Mouse (Mus musculus) A20 (cell line): Measurements from ENCODE around the gene Nfic.
A peak's percentile ranks its signal among the peaks of the same experiment; 100 is the strongest.

Experiments used
- DNase-seq: peaks from one replicate; pipeline ENCODE4 v3.0.0-alpha.2; 2011; ENCODE audit warnings: low read depth, low spot score

Gene Nfic

DNA sequence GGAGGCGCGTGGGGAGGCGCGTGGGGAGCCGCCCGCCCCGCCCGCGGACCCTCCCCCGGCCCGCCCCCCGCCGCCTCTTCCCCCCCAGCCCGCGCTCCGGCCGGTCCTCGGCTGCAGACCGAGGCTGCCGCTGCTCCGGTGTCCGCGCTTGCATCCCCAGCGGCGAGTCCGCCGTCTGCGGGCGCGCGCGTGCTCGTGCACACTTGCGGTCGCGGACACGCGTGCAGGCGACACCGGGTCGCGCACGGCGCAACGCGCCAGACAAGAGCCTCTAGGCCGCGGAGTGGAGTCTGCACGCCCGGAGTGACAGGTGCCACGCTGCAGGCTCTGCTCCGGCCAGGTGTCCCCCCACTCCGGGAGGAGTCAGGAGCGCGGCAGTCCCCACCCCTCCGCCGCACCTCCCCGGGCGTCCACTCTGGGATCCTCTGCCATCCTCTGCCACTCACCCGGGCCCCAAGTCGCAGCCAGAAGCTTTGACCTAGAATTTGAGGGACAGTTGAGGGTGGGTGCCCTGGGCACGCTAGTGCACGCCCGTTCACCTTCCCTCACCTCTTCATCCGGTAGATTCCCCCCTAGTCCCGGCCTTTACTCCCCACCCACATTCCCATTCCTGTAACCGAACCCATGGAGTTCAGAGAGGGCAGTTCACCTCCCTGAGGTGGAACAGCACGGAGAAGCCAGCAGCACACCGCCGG, 24.5 kb downstream of the Nfic start:
- DNase-seq: peak; percentile 62

DNA sequence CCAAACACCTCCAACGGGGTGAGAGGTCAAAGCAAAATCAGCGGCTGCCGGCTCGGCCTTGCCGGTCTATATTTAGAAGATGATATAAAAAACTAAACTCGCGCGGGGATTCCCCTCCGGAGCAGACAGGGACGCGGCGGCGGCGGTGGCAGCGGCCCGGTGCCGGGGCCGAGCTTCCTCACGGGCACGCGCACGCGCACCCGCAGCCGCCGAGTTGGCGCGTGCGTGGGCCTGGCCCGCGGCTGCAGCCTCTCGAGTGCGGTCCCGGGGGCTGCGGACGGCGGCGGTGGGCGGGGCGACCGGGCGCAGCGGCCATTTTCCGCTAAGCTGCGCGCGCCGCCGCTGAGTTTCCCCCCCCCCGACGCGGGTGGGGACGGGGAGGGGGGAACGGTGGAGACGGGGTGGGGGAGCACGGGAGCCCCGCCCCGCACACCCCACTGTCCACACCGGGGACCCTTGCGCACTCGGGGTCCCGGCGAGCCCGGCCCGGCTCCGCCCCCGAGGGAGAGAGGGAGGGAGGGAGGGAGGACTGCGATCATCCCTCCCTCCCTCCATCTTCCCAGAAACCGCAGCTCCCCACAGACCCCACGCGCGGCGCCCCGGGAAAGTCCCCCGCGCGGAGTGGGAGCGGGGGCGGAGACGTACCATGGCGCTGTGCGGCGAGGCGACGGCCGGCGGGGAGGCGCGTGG, 25.1 kb downstream of the Nfic start:
- DNase-seq: peak; percentile 85

DNA sequence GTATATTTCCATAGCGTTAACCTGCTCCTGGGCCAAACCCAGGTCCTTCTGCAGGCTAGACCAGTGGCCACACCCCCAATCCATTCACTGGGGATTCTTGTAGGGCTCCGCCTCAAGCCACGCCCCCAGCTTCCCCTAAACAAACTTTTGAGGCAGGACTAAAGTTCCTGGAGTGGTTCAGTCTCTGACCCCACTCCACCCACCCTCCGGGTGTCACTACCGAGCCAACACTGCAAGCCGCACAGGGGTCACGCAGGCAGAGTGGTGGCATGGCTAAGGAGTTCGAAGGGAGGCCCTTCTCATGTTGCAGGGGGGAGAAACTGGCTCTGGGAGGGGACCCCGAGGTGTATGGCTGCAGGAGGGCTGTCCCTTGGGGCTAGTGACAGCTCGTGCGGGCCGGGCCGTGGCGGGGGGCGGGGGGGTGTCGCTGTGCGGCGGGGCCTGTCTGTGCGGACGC, 25.8 kb downstream of the Nfic start:
- peak; percentile 95 for DNase-seq

DNA sequence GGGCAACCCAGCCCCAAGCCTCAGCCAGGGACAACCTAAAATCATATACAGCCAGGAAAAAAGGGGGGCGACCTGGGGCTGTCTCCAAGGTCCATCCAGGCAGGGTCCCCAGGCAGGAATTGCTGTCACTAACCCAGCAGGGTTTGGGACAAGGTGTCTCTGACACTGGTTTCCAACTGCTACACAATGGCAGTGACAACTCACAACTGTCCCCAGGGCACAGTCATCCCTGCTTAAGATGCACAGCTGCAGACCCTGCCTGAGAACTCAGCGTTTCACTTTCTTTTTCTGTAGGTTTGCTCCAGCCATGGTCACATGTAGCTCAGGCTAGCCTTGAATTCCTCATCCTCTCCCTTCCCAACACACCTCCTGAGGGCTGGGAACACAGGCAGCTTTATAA, 26.3 kb downstream of the Nfic start:
- no peak for DNase-seq

DNA sequence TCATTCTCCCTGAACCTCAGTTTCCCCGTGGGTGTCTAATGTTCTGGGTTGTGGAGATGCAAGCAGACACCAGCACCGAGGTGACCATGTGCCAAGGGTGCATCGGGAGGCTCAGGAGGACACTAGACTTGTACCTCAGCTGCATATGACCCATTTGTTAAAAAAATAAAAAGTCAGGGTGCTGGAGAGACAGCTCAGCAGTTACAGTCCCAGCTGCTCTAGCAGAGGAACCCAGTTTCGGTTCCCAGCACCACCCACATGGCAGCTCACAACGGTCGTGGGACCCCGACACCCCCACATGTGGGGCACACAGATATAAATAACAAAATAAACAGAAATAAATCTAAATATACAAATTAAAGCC, 26.9 kb downstream of the Nfic start:
- DNase-seq: peak; percentile 45

DNA sequence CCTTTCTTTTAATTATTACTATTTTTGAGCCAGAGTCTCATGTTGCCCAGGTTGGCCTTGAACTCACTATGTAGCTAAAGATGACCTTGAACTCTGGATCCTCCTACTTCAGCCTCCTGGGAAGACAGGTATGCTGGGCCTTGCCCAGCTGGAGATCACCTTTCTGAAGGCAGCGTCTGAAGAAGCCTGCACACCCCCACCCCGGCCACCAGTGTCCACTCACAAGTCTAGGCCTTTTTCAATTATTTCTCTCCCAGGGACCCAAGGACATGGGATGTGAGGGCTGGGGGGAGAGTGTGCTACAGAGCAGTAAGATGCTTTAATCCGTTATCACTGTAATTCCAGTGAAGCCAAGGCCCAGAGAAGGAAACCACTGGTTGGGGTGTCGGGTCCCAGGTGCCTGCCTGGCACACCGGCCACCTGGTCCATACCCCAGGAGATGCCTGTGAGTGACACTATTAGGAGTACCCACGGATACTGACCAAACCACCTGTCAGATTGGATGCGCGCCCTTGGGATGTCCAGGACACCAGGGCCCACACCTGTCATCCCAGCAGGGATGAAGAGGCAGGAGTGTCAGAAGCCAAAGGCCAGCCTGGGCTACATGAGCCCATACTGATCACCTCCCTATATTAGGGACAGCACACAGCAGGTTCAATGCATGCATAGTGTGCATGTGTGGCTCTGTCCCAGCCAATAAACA, 27.5 kb downstream of the Nfic start:
- no peak for DNase-seq

DNA sequence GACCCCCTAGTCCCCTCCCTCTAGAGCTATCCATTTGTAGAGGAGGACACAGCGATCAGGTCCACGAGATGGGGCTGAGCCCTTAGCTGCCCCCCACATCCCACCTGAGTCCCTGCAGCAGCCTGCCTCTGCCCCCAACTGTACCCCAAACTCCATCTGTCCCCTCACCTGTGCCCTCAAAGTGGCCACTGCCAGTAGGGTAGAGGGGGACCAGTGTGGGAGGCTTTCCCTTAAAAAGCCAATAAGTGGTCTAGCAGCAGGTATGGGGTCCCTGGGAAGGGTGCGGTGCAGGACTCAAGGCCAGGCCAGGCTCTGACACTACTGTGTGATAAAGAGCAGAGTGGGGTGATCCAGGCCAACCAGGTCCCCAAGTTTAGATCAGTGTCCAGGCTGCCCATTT, 28.1 kb downstream of the Nfic start:
- DNase-seq: no peak

DNA sequence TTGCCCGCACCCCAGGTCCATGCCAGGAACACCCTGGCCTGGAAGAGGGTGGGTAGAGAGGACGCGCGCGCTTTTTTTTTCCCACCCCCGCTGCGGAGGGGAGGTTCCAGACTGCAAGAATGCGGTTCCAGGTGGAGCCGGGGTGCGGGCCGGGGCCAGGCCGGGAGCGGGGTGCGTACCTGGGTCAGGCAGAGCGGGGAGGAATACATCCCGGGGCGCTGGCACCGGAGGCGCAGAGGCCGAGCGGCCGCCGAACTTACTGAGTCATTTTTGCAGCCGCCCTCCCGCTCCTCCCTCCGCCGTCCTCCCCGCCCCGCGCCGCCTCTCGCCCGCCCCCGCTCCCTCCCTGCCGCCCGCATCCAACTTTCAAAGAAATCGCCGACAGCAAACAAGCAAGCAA, 28.5 kb downstream of the Nfic start:
- DNase-seq: no peak

DNA sequence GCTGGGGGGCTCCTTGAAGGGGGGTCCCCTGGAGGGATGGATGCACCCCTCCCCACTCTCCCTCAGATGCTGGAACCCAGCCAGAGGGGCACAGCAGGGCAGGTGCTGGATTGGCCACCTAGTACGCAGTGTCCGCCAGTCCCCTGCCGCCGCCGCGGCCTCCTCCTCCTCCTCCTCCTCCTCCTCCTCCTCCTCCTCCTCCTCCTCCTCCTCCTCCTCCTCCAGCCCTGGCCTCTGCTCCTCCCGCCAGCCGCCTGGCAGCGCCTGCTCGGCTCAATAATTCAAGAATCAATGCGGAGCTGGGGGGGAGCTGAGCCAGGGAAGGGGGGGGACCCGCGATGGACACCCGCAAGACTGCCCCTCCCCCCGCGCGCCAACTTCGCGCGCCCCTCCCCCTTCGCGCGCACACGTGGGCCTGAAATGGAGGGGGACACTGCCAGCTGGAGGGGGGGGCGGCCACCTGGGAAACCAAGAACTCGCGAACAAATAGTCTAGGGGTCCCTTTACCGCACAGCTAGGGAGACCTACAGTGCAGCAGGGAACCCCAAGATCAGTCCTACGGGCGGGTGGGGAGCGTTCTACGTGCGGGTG, 29.3 kb downstream of the Nfic start:
- DNase-seq: no peak

DNA sequence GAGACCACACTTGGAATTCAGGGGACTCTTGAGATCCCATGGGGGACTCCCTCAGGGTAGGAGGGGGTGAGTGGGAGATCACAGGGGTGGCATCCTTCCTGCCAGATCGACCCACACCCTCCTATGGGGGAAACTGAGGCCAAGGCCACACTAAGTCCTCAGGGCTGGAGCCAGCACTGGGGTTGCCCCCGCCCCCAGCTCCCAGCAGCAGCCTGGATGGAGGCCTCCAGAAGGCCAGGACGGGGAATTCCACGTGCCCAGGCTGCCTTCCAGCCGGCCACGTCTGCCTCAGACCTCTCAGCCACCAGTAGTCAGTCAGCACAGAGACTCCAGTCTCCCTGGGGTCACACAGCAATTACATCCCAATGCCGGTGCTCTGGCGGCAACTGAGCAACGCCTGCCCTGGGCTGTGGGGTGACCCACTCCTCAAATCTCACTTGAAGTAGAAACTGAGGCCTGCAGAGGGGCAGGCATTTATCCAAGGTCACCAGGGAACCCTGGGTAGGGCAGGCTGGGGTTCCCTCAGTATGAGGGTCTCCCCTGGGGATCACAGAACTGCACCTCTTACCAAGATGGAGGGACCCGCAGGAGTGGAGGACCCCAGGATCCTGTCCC, 30.1 kb downstream of the Nfic start:
- no peak for DNase-seq

DNA sequence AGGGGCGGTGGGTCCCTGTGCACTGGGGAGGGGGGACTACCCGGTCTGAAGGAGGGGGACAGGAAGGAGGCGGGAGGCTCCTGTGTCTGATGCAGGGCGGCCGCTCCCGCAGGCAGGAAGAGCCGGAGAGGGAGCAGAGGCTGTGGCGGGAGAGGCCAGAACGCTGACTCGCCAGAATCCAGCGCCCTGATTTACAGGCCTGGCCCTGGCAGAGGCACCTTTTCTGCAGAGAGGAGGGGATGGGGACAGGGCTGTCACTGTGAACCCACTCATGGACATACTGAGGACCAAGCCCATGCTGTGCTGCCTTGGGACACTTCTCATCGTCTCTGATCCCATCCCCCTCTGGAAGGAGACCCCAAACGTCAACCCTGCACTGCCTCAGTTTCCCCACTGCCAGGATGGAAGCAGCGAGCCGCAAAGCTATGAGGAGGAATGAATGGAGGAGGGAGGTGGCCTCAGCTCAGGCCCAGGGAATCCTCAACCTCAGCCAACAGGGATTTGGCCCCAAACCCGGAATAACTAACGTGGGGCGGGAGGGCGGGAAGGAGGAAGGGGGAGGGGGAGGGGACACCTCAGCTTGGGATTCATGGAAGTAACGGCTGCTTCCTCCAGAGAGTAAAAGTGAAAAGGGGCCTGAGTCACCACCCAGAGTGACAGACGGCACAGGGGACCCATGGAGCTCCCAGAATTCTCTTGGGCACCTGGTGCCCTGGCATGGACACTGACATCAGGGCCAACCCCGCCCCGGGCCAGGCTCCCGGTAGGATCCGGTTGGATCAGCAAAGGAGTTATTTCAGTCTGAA, 31.0 kb downstream of the Nfic start:
- no peak for DNase-seq

DNA sequence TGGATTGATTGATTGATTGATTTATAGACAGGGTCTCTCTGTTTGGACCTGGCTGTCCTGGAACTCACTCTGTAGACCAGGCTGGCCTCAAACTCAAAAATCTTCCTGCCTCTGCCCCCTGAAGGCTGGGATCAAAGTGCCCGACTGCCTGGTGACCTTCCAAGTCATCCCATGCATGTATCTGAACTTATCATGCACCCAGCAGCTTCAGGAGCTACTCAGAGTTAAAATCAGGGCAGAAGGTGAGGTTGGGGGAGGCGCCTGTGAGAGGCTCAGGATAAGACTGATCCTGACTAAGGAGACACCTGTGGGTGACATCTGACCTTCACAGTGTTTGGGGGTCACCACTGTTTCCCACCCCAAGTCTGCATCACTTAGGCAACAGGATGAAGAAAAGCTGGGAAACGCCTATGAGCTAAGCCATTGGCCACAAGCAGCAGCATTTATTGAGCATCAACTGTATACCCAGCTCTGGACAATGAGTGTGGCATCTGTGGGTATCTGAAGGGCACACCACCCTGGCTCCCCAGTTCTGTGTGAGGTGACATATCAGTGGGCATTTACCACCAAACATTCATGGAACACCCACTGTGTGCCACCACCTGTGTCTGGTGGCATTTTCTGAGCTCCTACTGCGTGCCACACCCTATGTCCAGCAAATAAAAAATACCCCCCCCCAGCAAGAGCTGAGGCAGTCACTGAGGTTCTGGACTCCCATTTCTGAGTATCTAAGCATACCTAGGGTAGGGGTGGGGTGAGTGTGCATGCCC, 31.8 kb downstream of the Nfic start:
- DNase-seq: no peak

DNA sequence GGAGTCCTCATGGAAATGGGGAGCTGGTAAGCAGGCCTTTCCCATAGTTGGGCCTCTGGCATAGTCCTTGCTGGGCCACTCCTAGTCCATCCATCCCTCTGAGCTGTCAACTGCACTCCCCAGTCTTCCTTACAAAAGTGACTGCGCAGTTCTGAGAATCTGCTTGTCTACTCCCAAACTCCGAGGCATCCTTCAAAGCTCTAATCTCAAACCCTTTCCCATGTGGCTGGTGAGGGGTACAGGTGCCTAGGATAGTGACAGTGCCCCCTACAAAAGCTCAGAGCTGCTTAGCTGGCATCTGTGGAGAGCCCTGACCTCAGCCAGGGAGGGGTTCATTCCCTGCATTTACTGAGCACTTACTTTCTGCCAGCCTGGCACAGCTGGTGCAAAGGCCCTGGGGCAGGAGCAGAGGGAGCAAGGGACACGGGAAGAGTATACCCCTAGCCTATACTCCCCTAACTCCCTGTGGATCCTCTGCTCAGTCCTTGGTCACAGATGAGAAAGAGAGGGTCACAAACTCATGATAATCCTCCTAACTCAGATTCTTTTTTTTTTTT, 32.7 kb downstream of the Nfic start:
- DNase-seq: no peak

DNA sequence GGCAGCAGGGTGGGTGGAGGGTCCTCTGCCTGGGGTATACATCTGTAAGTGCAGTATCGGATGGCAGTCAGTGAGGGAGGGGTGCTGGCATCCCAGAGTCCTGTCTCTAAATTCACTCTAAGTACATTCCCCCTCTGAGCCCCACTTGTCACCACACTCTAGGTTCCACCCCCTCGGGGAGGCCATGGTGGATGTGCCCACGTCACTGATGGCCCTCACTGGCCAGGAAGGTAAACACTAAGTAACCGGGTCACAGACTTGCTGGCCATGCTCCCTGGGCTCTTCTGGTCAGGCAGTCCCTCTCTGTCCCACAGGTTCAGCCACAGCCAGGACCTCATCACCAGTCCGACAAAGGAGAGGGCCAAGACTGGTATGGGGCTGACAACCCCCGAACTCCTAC, 33.2 kb downstream of the Nfic start:
- no peak for DNase-seq

DNA sequence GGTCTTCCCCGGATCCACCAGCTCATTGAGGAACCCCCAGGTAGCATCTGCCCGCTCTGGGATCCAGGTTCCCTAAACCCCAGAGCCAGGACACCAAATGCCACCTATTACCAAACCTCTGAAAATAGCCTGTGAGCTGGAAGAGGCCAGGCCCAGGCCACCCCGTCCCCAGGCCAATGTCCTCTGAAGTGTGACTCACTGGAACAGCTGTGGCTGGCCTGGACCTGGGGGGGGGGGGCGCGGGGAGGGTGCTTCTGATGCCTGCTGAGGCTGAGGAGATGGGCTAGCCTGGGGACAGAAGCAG, 33.7 kb downstream of the Nfic start:
- no peak for DNase-seq

DNA sequence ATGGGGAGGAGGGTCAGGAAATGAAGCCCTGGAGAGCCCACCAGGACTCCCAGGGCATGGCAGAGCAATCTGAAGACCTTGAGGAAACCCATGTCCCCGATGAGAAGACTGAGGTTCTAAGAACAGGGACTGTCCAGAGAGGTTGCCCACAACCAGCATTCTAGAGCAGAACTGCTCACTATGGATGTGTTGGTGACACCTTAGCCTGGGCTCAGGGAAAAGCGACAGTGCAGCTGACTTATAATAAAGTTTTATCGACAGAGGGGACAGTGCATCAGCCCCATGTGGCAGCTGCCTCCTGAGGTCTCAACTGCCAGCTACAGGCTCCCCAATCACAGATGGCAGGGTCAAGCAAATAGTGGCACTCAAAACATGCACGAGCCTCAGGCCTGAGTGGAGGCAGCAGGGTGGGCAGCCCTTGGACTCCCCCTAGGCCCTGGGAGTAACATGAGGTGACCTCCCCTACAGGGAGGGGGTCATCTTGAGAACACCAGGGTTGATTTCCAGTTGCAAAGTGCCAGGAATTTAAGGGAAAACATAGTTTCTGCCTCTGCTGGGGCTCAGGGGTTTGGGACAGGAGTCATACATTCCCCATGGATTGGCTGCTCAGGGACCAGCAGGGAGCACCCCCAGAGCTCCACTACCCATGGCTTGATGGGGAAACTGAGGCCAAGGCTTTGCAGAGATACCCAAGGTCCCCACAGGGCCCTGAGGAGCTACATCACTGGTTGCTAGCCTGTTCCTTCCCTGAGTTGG, 34.2 kb downstream of the Nfic start:
- DNase-seq: no peak

DNA sequence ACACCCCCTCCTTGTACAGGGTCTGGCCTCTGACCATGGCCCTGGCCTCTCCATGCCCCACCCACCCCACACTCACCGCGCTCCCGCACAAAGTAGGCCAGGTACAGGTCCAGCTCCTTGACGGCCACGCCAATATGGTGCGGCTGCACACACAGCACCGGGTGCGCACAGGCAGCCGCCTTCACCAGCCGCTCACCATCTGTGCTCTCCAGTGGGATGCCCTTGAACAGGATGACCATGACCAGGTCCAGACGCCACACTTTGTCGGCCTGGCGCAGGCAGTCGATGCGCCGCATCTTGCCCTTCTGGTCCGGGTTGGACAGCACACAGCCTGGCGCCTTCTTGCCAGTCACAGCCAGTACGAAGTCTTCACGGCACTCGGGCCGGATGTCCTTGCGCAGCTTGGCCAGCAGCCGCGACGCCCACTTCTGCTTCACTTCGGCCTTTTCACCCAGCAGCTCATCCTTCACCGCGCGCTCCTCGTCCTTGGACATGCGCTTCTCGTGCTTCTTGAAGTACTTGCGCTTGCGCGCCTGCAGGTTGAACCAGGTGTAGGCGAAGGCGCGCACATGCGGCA, 35.2 kb downstream of the Nfic start:
- DNase-seq: no peak

DNA sequence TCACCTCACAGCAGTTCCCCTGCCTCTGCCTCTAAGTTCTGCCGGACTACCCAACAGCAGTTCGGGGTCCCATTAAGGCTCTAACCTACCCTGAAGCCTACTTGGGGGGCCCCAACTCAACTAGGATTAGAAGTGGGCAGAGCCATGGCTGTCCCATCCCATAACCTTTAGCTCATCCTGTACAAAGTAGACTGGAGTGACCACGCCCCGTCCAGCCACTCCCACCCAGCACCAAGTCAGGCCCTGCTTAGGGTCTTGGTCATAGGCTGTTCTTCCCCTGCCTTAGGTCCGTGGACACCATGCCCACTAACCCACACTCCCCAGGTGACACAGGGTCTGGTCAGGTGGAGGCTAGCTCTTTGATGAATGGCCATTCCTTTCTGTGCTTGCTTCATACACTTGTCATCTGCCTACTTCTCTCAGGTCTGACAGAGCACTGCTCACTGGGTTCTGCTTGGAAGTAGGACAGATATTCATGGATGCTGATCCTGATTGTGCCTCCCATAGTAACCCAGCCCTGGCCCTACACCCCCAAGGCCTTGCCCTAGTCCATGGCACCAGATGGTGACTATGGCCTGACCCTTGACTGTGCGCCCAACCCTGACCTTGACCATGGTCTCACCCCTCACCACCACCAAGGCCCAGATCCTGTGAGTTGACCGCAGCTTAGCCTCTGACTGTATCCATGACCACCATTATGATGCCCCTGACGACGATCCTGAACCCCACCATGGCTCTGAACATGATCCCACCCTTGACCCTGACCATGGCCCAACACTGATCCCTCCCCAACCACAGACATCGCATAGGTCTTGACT, 36.1 kb downstream of the Nfic start:
- no peak for DNase-seq
